Mouse (Mus musculus) olfactory bulb, adult 2 months (tissue): ENCODE measurements at regions not wholly inside any gene's neighbourhood (a gene's known extent, or its start where the extent isn't known, plus 50 kb on each side); places are given as distances from the start of the nearest gene placed in this dataset.

Experiments
- H3K27ac ChIP-seq: fragments of 200-500 bp; 2 replicates; pipeline ENCODE4 v1.5.1; 2012; ENCODE audit warnings: low read depth, low read length; ENCODE audit not compliant: insufficient read depth
- H3K4me1 ChIP-seq: fragments of 200-500 bp; 2 replicates; pipeline ENCODE4 v1.6.1; 2012; ENCODE audit warnings: low read length; ENCODE audit not compliant: control insufficient read depth, insufficient read depth
- H3K4me3 ChIP-seq: fragments of 200-500 bp; 2 replicates; pipeline ENCODE4 v1.5.1; 2012; ENCODE audit warnings: mild to moderate bottlenecking, low read depth, low read length, moderate library complexity; ENCODE audit not compliant: insufficient read depth
- CTCF ChIP-seq: fragments of 200-500 bp; IDR thresholded peaks from 2 replicates; pipeline ENCODE4 v1.5.1; 2012; ENCODE audit warnings: low read depth, mild to moderate bottlenecking, low read length, moderate library complexity; ENCODE audit not compliant: insufficient read depth
- POLR2A ChIP-seq: fragments of 200-500 bp; IDR thresholded peaks from 2 replicates; pipeline ENCODE4 v1.6.1; 2012; ENCODE audit warnings: mild to moderate bottlenecking, low read depth, low read length, moderate library complexity; ENCODE audit not compliant: insufficient read depth
- WGBS: fragments of 180-500 bp; shearing (Covaris S2); methylation state at CpG from one replicate; pipeline ENCODE4 v1.1.7; 2018; 5-methylcytosine and 5-hydroxymethylcytosine counted together

- Histone ChIP-seq H3K4me3 (no peak overlapping the region), H3K27ac (no peak overlapping the region), H3K4me1 (no peaks in the 10 kb centered on the region)
- TF ChIP-seq CTCF: no peak
- TF ChIP-seq POLR2A: no peak
- 93% methylated on average over 4 of the region's 4 CpGs for WGBS
These were observed 640.0 kb downstream of the Lmo4 start for GRCm38 (mm10) chr3:143565067-143565466.

GRCm38 (mm10) chr3:143542811-143543210 is 661.0 kb upstream of the Pkn2 start:
- WGBS: 29% methylated on average over 3 of the region's 3 CpGs
- TF ChIP-seq CTCF (no peak), POLR2A (no peak)

DNA sequence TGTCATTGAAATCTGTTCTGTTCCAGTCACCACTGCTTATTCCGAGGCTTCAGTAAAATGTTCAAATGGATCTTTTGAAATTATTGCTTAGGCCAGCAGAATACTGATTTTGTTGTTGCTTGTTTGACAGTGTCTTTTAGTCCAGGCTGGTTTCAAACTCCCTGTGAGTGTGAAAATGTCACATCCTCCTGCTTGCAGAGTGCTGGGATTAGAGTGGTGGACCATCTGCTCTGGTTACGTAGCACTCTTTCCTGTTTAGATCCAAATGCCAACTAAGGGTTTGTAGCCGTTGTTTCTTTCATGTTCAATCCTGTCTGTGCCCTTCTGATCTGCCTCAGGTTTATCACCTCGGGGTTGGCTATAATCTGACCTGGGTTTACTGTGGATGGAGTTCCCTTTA is 646.2 kb upstream of the Pkn2 start:
- 75% methylated on average over 4 of the region's 4 CpGs for WGBS
- Histone ChIP-seq H3K4me3 (no peak overlapping the region), H3K4me1 (no peaks in the 10 kb centered on the region), H3K27ac (no peak overlapping the region)
- TF ChIP-seq POLR2A (no peak), CTCF (no peak)

More at GRCm38 (mm10) chr3:143542811-143543210, 661.0 kb upstream of the Pkn2 start:
- no peaks in the 10 kb centered on the region for H3K4me1 ChIP-seq
- H3K27ac ChIP-seq: no peak overlapping the region
- H3K4me3 ChIP-seq: no peak overlapping the region

DNA sequence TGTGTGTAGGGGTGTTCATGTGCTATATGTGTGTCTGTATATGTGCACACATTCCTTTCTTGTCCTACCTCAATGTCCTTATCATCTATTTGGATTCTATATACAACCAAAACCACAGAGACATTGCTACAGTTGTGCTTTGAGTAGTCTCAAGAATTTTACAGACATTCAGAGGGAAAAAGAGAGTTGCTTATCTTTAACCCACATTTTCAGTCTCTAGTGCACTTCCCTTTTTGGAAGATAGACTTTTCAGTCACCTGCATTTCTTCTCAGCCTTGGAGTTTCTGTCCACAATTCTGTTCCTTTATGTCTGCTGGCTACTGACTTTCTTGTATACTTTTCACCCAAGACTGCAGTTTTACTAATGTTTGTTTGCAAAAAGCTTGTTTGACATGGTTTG is 645.5 kb upstream of the Pkn2 start:
- H3K4me1 ChIP-seq: no peaks in the 10 kb centered on the region
- H3K27ac ChIP-seq: no peak overlapping the region
- no peak for TF ChIP-seq CTCF
- no peak for TF ChIP-seq POLR2A
- no peak overlapping the region for H3K4me3 ChIP-seq

- 36% methylated on average over 6 of the region's 6 CpGs for WGBS
These were observed 630.9 kb upstream of the Pkn2 start for GRCm38 (mm10) chr3:143512517-143513249.

GRCm38 (mm10) chr3:143509531-143509930 is 627.7 kb upstream of the Pkn2 start:
- Histone ChIP-seq H3K4me3 (no peak overlapping the region), H3K4me1 (no peaks in the 10 kb centered on the region; the same call in 1 of the 2 replicates), H3K27ac (no peak overlapping the region)
- no peak for TF ChIP-seq POLR2A
- 85% methylated on average over 5 of the region's 5 CpGs for WGBS

More at GRCm38 (mm10) chr3:143512517-143513249, 630.9 kb upstream of the Pkn2 start:
- no peak for TF ChIP-seq CTCF
- no peak for TF ChIP-seq POLR2A
- Histone ChIP-seq H3K27ac (no peak overlapping the region), H3K4me3 (no peak overlapping the region), H3K4me1 (no peaks in the 10 kb centered on the region; the same call in 1 of the 2 replicates)

GRCm38 (mm10) chr3:143508280-143508679 is 626.5 kb upstream of the Pkn2 start:
- 84% methylated on average over 1 of the region's 1 CpGs for WGBS
- Histone ChIP-seq H3K27ac (no peak overlapping the region), H3K4me1 (no peaks in the 10 kb centered on the region; the same call in 1 of the 2 replicates), H3K4me3 (no peak overlapping the region)
- TF ChIP-seq POLR2A (no peak), CTCF (no peak)

DNA sequence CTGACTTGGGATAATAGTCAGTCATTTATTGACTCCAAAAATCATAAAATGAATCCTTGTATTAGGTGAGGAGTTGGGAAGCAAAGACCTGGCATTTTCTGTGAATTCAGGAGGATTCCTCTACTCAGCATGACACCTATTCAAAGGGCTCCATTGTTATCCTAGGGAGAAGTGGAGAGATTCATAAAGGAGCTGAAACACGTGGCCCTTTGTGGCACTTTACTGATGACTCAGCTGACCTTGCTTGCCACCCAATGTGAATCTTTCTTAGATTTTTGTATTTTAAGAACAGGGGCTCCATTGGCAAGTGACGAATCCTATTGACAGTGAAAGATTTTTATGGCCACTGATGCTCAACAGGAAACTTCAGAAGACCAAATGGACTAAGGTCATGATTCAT is 619.2 kb upstream of the Pkn2 start:
- TF ChIP-seq POLR2A: no peak
- no peak for TF ChIP-seq CTCF
- H3K4me1 ChIP-seq: no peaks in the 10 kb centered on the region
- WGBS: 83% methylated on average over 2 of the region's 2 CpGs
- H3K4me3 ChIP-seq: no peak overlapping the region
- no peak overlapping the region for H3K27ac ChIP-seq

GRCm38 (mm10) chr3:143495389-143495788 is 613.6 kb upstream of the Pkn2 start:
- H3K4me1 ChIP-seq: no peaks in the 10 kb centered on the region
- no peak overlapping the region for H3K4me3 ChIP-seq
- H3K27ac ChIP-seq: no peak overlapping the region
- WGBS: 96% methylated on average over 4 of the region's 4 CpGs
- no peak for TF ChIP-seq CTCF
- TF ChIP-seq POLR2A: no peak

DNA sequence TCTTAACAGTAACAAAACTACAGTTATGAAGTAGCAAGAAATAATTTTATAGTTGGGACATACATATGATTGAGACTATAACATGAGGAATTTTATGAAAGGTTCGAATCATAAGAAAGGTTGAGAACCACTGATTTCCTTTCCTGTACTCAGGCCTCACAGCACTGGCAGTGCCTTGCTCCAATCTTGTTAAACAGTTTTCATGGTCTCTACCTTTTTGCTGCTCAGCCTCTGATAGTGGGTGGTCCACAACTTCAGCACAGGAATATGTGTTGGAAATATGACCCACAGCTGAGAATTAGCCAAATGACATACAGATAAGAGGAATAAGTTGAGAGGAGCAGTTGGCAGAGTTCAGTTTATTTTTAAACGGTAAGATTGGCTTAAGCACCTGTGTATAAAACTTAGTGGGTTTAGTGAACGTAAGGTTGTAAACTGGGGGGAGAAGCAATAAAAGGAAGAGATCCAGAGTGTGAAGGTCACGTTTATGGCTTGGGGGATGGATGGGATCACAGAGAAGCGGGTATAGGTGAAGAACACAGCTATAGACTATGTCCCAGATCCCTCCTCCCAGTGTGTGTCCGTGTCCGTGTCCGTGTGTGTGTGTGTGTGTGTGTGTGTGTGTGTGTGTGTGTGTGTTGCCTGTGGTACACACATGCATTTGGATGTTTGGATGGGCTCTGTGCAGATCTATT is 596.3 kb upstream of the Pkn2 start:
- H3K27ac ChIP-seq: no peak overlapping the region
- 93% methylated on average over 8 of the region's 8 CpGs for WGBS
- H3K4me1 ChIP-seq: no peaks in the 10 kb centered on the region
- no peak overlapping the region for H3K4me3 ChIP-seq
- TF ChIP-seq POLR2A: no peak
- TF ChIP-seq CTCF: no peak
